Mouse (Mus musculus): ENCODE measurements around the gene Fkbp2. TPM values are rescaled to one million over a fixed set of nuclear protein-coding genes. Genes with fewer than 3 reads are reported as not detected.
A peak's percentile ranks its signal among the peaks of the same experiment; 100 is the strongest.
"Not testable (repeated sequence)": the region's sequence is repeated elsewhere in the genome, so short reads cannot be mapped to it uniquely, and the experiment has no call there.

The Fkbp2 gene
- polyA plus RNA-seq, 1 experiment from 2014 or later = 93.0 TPM

DNA sequence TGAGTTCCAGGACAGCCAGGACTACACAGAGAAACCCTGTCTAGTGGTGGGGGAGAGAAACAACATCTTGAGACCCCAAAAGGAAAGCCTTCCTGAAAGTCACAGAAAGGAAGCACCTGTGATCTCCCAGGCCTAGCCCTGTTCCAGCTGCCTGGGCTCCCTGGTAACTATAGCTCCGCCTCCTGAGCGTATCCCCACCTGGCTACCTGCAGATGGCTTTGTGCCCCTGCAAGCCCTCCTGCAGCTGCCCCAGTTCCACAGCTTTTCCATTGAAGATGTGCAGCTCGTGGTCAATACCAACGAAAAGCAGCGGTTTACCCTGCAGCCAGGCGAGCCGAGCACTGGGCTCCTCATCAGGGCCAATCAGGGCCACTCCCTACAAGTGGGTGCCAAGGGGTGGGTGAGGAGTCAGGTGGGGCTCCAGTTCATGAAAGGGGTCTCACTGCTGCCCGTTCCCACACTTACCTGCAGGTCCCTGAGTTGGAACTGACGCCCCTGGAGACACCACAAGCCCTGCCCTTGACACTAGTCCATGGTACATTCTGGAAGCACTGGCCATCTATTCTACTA is 17.5 kb upstream of the Fkbp2 start:
- H3K9me3 ChIP-seq = no peaks in the 10 kb centered on the region
- H3K4me2 ChIP-seq (replicated peaks) = no peak overlapping the region
- 88% methylated on average over 9 of the region's 9 CpGs for WGBS
- peaks cover 25% of the 10 kb centered on the region for H3K36me3 ChIP-seq
- no peak overlapping the region for H3K27ac ChIP-seq
- no peak for ATAC-seq (ENCODE audit: low FRiP score, low read depth)
- H3K9ac ChIP-seq = no peak overlapping the region
- no peak overlapping the region for H3K4me3 ChIP-seq
- peaks cover 30% of the 10 kb centered on the region for H3K4me1 ChIP-seq
- H3K27me3 ChIP-seq (replicated peaks) = no peaks in the 10 kb centered on the region

DNA sequence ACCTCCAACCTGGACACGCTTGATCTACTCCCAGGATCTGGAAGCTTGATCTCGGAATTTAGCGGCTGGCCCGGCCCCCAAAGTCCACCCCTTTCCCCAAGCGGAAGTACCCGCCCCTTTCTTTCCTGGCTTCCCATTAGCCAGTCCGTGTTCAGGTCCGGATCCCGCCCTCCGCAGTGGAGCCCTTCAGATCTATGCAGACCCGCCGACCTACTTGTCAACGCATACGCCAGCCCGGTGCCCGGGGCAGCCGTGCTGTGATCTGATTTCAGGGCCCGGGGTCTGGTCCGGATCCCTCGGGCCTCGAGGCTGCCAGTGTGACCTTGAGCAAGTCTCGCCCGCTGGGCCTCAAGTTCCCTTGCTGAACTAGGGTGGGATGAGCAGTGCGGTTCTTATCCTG is 15.7 kb upstream of the Fkbp2 start, which contains the start of the genes Nudt22 and Trpt1:
Nudt22 (minus strand) TSS at position 112 of the 400 bp plus-strand sequence.
Trpt1 (plus strand) TSS at position 126 of the 400 bp plus-strand sequence.
- ATAC-seq (ENCODE audit: low FRiP score, low read depth) = peak; percentile 56
- H3K4me1 ChIP-seq = peaks cover 39% of the 10 kb centered on the region
- peak within 1 kb of the TSS; percentile 50 for H3K4me3 ChIP-seq
- H3K36me3 ChIP-seq = peaks cover 25% of the 10 kb centered on the region
- peak within 1 kb of the TSS; percentile 71 for H3K9ac ChIP-seq
- no peaks in the 10 kb centered on the region for H3K9me3 ChIP-seq
- peak within 1 kb of the TSS; percentile 23; the same call in 1 of the 2 replicates for H3K27ac ChIP-seq
- H3K27me3 ChIP-seq (replicated peaks) = no peaks in the 10 kb centered on the region
- under 1% methylated on average over 24 of the region's 24 CpGs for WGBS
- H3K4me2 ChIP-seq (replicated peaks) = peak within 1 kb of the TSS; percentile 75

DNA sequence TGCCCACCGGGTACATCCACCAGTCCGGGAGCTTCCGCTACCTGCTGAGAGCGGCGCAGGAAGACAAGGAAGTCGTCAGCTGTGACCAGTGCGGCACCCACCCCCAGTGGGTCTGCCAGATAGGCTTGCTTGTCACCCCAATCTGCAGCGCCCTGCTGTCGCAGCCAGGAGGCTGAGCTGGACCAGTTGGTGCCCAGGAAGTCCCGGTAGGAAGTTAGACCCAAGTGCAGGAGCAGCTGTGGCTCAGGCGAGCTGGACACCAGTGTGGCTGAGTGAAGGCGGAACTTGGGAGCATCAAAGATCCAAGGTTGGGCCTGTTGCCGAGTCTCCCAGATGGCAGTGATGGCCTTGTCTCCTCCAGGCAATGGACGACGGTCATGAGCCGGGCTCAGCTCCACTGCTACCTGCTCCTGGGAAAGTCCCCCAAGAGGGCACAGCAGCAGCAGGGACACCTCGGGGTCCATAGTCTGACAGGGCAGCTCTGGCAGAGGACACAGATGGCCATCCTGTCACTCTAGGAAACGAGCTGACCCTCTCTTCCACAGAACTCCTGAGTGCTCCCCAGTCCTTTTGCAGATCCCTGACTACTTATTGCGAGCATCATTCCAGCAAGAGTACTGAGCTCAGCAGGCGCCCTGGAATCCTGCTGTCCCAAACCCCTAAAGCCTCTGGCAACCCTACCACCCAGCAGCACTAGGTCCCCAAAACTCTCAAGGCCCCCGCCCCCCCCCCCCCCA is 15.1 kb upstream of the Fkbp2 start:
- H3K36me3 ChIP-seq = peaks cover 23% of the 10 kb centered on the region
- no peak overlapping the region for H3K27ac ChIP-seq
- 52% methylated on average over 21 of the region's 21 CpGs for WGBS
- peak overlapping the region; percentile 71 for H3K9ac ChIP-seq
- peak overlapping the region; percentile 50 for H3K4me3 ChIP-seq
- peaks cover 39% of the 10 kb centered on the region for H3K4me1 ChIP-seq
- peak overlapping the region; percentile 75 for H3K4me2 ChIP-seq (replicated peaks)
- no peaks in the 10 kb centered on the region for H3K9me3 ChIP-seq
- H3K27me3 ChIP-seq (replicated peaks) = no peaks in the 10 kb centered on the region
- ATAC-seq (ENCODE audit: low FRiP score, low read depth) = no peak

DNA sequence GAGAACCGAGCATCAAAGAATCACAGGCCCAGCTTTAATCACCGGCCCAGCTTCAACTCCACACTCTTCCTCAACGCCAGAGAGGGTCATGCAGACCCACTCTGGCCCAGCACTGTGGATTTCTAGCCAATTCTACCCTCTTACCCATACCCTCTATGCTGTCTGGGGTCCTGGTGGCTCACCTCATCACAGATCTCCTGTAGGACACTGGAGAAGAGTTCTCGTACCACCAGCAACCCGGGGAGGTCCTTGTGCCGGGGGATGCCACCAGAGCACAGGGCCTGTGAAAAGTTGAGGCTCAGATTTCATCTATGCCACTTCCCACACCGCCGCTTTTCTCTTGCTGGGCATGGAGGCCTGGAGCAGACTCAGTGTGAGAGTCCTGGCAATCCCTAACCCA is 14.2 kb upstream of the Fkbp2 start:
- Histone ChIP-seq H3K4me3 (no peak overlapping the region), H3K27ac (no peak overlapping the region), H3K27me3 (replicated peaks) (no peaks in the 10 kb centered on the region), H3K9me3 (no peaks in the 10 kb centered on the region), H3K36me3 (peaks cover 14% of the 10 kb centered on the region), H3K4me1 (peaks cover 39% of the 10 kb centered on the region), H3K4me2 (replicated peaks) (peak overlapping the region; percentile 75; the same call in 1 of the 2 replicates), H3K9ac (0 out of 2 replicates have a peak overlapping the region, but pooled peaks have one; percentile 21)
- no peak for ATAC-seq (ENCODE audit: low FRiP score, low read depth)
- WGBS = 88% methylated on average over 8 of the region's 8 CpGs

DNA sequence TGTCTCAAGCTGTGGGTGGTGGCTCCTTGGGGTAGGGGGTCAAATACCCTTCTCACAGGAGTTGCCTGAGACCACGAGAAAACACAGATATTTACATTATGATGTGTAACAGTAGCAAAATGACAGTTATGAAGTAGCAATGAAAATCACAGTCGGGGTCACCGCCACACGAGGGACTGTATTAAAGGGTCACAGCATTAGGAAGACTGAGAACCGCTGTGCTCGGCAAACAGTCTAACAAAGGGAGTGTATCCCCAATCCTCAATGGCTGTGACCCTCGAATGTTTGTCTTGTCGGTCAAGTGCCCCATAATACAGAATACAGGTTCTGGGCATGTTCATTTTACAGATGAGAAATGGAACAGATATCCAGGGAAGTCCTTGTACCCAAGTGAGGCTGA is 13.7 kb upstream of the Fkbp2 start:
- H3K4me3 ChIP-seq = no peak overlapping the region
- H3K27me3 ChIP-seq (replicated peaks) = no peaks in the 10 kb centered on the region
- peaks cover 39% of the 10 kb centered on the region for H3K4me1 ChIP-seq
- 92% methylated on average over 8 of the region's 8 CpGs for WGBS
- no peak overlapping the region for H3K4me2 ChIP-seq (replicated peaks)
- peaks cover 9% of the 10 kb centered on the region for H3K36me3 ChIP-seq
- no peaks in the 10 kb centered on the region for H3K9me3 ChIP-seq
- no peak for ATAC-seq (ENCODE audit: low FRiP score, low read depth)
- H3K9ac ChIP-seq = no peak overlapping the region
- no peak overlapping the region for H3K27ac ChIP-seq

DNA sequence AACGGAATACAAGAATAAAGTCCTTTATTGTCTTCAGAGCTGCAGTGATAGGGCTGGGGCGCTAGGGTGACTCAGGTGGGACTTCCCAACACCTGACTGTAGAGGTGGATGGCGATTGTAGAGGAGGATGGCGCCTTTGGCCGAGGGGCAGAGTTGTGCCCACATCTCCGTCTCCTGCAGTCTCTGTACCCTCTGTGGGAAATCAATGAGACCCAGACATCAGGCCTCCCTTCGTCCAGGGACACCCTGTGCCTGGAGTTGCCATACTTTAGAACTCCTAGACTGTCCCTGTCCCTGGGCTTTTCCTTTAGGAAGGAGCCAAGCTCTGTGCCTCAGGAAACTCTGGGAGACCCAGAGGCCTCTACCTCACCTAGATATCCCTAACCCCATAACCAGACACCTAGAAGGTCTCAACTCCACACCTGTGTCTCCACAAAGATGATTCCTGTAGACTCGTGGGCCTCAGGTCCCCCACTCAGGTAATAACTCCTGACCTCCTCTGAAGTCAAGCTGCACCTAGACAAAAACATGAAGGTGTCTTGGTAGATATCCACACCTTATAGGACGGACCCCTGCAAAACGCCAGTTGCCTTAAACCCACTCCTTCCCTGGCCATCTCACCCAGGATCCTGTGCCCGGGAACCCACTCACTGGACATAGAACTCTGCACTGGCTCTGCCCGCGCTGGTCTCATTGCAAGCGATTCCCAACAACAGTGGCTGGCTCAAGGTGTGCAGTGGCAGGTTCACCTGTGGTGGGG is 12.9 kb upstream of the Fkbp2 start:
- H3K9ac ChIP-seq = peak overlapping the region; percentile 64
- no peaks in the 10 kb centered on the region for H3K27me3 ChIP-seq (replicated peaks)
- peak; percentile 10; the same call in 1 of the 2 replicates for ATAC-seq (ENCODE audit: low FRiP score, low read depth)
- 64% methylated on average over 14 of the region's 14 CpGs for WGBS
- H3K36me3 ChIP-seq = peaks cover under 1% of the 10 kb centered on the region; the same call in 1 of the 2 replicates
- H3K27ac ChIP-seq = no peak overlapping the region
- H3K9me3 ChIP-seq = no peaks in the 10 kb centered on the region
- H3K4me2 ChIP-seq (replicated peaks) = peak overlapping the region; percentile 85
- peaks cover 41% of the 10 kb centered on the region for H3K4me1 ChIP-seq
- peak overlapping the region; percentile 52 for H3K4me3 ChIP-seq

DNA sequence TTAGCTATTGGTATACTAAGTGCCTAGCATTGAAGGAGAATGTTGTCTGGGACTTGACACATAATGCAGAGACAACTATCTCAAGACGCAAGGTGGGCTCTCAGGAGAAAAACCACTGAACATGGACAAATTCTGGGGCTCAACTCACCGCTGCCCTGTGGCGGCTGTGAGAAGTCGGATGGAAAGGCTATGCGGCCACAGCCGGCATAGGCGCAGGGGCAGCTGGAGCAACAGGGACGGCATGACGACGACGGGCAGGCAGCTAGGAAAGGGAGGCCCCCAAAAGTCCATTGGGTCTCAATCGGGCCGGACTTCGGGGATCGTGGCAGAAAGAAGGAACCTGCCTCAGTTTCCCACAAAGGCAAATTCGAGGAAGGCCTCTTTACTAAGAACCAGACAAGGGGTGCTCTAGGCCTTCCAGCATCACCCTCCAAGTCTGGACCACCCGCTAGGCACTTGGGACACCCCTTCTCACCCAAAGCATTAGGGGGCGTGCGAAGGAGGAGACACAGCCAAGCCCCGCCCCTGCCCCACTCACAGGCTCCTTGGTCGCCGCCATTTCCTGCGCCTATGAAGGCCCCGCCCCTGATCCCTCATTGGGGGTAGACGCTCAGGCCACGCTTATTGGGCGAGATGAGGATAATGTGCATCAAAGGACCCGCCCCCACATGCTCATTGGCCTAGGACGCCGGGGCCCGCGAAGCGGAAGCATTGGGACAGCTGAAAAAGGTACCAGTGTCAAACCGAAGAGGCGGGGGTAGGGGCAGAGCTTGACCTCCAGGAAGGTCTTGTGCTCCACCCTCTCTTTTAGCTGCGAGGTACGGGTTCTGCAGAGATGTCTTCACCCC is 11.9 kb upstream of the Fkbp2 start, which contains the start of gene Dnajc4:
Dnajc4 (minus strand) TSS at position 562 of the 848 bp plus-strand sequence.
- H3K27ac ChIP-seq = no peak within 1 kb of the TSS
- 2% methylated on average over 37 of the region's 37 CpGs for WGBS
- H3K4me3 ChIP-seq = peak within 1 kb of the TSS; percentile 52
- H3K9me3 ChIP-seq = no peaks in the 10 kb centered on the region
- H3K36me3 ChIP-seq = no peaks in the 10 kb centered on the region
- H3K4me1 ChIP-seq = peaks cover 49% of the 10 kb centered on the region
- H3K4me2 ChIP-seq (replicated peaks) = peak within 1 kb of the TSS; percentile 85
- ATAC-seq (ENCODE audit: low FRiP score, low read depth) = peak; percentile 92
- no peaks in the 10 kb centered on the region for H3K27me3 ChIP-seq (replicated peaks)
- peak within 1 kb of the TSS; percentile 64 for H3K9ac ChIP-seq

DNA sequence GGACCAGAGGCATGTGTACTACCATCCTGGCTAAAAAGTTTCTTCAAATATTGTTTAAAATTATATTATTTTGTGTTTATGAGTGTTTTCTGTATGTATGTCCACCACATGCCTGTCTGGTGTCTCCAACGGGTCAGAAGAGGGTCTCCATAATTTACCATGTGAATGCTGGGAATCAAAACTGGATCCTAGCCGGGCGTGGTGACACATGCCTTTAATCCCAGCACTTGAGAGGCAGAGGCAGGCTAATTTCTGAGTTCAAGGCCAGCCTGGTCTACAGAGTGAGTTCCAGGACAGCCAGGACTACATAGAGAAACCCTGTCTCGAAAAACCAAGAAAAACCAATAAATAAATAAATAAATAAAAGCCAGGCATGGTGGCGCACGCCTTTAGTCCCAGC is 10.9 kb upstream of the Fkbp2 start:
- H3K4me2 ChIP-seq (replicated peaks); H3K4me3 ChIP-seq; H3K27me3 ChIP-seq (replicated peaks); H3K27ac ChIP-seq; H3K9me3 ChIP-seq; H3K36me3 ChIP-seq; ATAC-seq (ENCODE audit: low FRiP score, low read depth); H3K9ac ChIP-seq: not testable (repeated sequence)
- peaks cover 49% of the 10 kb centered on the region for H3K4me1 ChIP-seq
- WGBS = 92% methylated on average over 6 of the region's 6 CpGs

DNA sequence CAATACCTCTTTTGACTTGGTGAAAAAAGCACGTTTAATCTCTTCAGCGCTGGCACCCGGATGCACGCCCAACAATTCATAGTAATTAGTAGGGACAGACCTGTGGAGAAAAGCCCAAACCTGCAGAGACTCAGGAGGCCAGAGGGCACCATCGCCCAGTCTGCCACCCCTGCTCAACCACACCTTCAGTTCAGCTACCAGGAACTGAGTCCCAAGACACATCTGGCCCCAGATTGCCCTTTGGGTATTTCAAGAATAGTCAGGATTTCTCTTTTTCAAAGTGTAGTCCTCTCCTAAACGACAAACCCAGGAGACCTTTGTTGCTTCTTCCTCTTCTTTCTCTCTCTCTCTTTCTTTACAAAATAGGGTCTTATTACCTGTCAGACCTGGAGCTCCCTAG is 10.4 kb upstream of the Fkbp2 start:
- Histone ChIP-seq H3K9ac (no peak overlapping the region), H3K4me3 (no peak overlapping the region), H3K27me3 (replicated peaks) (no peaks in the 10 kb centered on the region), H3K4me2 (replicated peaks) (no peak overlapping the region), H3K27ac (no peak overlapping the region), H3K4me1 (peaks cover 51% of the 10 kb centered on the region), H3K36me3 (no peaks in the 10 kb centered on the region), H3K9me3 (no peaks in the 10 kb centered on the region)
- no peak for ATAC-seq (ENCODE audit: low FRiP score, low read depth)
- WGBS = 93% methylated on average over 6 of the region's 6 CpGs

DNA sequence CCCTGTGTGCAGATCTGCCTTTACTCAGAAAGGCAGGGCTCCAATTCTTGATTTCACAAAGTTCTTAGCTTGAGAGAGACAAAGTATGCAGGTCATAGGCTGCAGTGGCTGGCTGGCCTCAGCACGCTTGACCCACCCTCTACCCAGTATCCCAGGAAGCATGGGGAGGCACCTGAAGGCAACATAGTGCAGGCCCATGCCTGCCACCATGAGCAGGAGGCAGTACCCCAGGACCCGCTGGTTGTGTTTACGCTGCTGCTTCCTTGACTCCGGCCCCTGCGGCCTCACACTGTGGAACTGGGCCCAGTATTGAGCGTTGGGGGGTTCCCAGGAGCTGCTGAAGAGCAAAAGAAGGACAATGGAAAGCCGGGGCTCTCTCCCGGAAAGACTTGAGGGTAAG is 8.9 kb upstream of the Fkbp2 start:
- Histone ChIP-seq H3K4me3 (no peak overlapping the region), H3K27ac (no peak overlapping the region), H3K9ac (no peak overlapping the region), H3K27me3 (replicated peaks) (no peaks in the 10 kb centered on the region), H3K4me1 (peaks cover 40% of the 10 kb centered on the region), H3K4me2 (replicated peaks) (no peak overlapping the region), H3K36me3 (peaks cover 10% of the 10 kb centered on the region), H3K9me3 (no peaks in the 10 kb centered on the region)
- WGBS = 89% methylated on average over 8 of the region's 8 CpGs
- ATAC-seq (ENCODE audit: low FRiP score, low read depth) = no peak

DNA sequence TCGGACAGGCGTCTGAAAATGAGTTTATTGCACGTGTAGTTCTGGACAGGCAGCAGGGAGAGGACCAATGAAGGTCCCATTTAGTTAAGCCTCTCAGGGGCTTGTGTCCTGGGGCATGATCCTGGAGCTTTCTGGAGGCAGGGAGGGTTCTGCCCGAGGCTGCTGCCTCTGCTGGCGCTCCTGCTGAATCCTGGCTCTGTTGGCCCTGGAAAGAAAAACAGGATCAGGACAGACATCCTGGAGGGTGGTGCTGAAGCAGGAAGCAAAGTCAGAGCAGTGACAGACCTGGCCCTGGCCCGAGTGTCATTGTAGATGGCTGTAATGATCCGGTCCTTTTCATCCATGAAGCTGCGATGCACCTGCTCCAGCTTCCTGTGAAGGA is 7.6 kb upstream of the Fkbp2 start:
- ATAC-seq (ENCODE audit: low FRiP score, low read depth) = no peak
- Histone ChIP-seq H3K27me3 (replicated peaks) (no peaks in the 10 kb centered on the region), H3K9me3 (no peaks in the 10 kb centered on the region), H3K4me2 (replicated peaks) (peak overlapping the region; percentile 97), H3K27ac (no peak overlapping the region), H3K4me3 (peak overlapping the region; percentile 83), H3K9ac (peak overlapping the region; percentile 93), H3K36me3 (peaks cover 18% of the 10 kb centered on the region), H3K4me1 (peaks cover 32% of the 10 kb centered on the region)
- WGBS = 5% methylated on average over 8 of the region's 8 CpGs
